Mouse (Mus musculus) liver, adult 2 months (tissue): ENCODE measurements around the gene Lrrc75a. TPM values are rescaled to one million over a fixed set of nuclear protein-coding genes. Genes with fewer than 3 reads are reported as not detected.

ENCODE experiments used
- DNase-seq: peaks from one replicate; pipeline ENCODE4 v3.0.0-alpha.2; 2011; ENCODE audit warnings: low read depth, low spot score; ENCODE audit errors: extremely low read depth
- H3K27ac ChIP-seq: fragments of 200-500 bp; replicated peaks from 2 replicates; pipeline ENCODE4 v1.5.1; 2012; ENCODE audit warnings: low read depth, mild to moderate bottlenecking, control low read depth, inconsistent platforms, low read length; ENCODE audit not compliant: insufficient read depth
- H3K27me3 ChIP-seq: fragments of 200-500 bp; 2 replicates; pipeline ENCODE4 v1.6.1; 2012; ENCODE audit warnings: mild to moderate bottlenecking, moderate library complexity, low read length, inconsistent platforms; ENCODE audit not compliant: control insufficient read depth, insufficient read depth
- H3K36me3 ChIP-seq: fragments of 200-500 bp; 2 replicates; pipeline ENCODE4 v1.6.1; 2012; ENCODE audit warnings: low read length, inconsistent platforms; ENCODE audit not compliant: control insufficient read depth, insufficient read depth
- H3K4me1 ChIP-seq: fragments of 200-500 bp; 2 replicates; pipeline ENCODE4 v1.6.1; 2011; ENCODE audit warnings: low read length; ENCODE audit not compliant: control insufficient read depth, insufficient read depth
- H3K4me3 ChIP-seq: fragments of 200-500 bp; 2 replicates; pipeline ENCODE4 v1.5.1; 2011; ENCODE audit warnings: low read depth, mild to moderate bottlenecking, control low read depth, low read length, moderate library complexity; ENCODE audit not compliant: insufficient read depth
- H3K79me2 ChIP-seq: fragments of 200-500 bp; 2 replicates; pipeline ENCODE4 v1.6.1; 2012; ENCODE audit warnings: inconsistent platforms, mild to moderate bottlenecking, low read length, moderate library complexity; ENCODE audit not compliant: control insufficient read depth, insufficient read depth
- H3K9ac ChIP-seq: fragments of 200-500 bp; 2 replicates; pipeline ENCODE4 v1.6.1; 2012; ENCODE audit warnings: low read depth, mild to moderate bottlenecking, control low read depth, inconsistent platforms, low read length
- CTCF ChIP-seq: fragments of 200-500 bp; IDR thresholded peaks from 2 replicates; pipeline ENCODE4 v1.5.1; 2011; ENCODE audit warnings: low read depth, low read length, control low read depth
- POLR2A ChIP-seq: fragments of 200-500 bp; IDR thresholded peaks from 2 replicates; pipeline ENCODE4 v1.6.1; 2011; ENCODE audit warnings: low read length, control low read depth; ENCODE audit not compliant: insufficient read depth; ENCODE audit errors: extremely low read depth
- WGBS: fragments of 180-500 bp; shearing (Covaris S2); methylation state at CpG from one replicate; pipeline ENCODE4 v1.1.7; 2018; 5-methylcytosine and 5-hydroxymethylcytosine counted together
- polyA plus RNA-seq: library from polyadenylated mRNA; depleted of rRNA; stranded (reverse); fragments of >200 nt; gene quantifications from 2 replicates; pipeline ENCODE4 v1.2.3, GENCODE M21; 2012; rRNA removed
- total RNA-seq: library from RNA; depleted of rRNA; stranded (reverse); fragments of >200 nt; gene quantifications from 2 replicates; pipeline ENCODE4 v1.2.3, GENCODE M21; 2014; rRNA removed

Lrrc75a gene
- total and polyA plus RNA-seq, 2 experiments = 0.55 to 1.1 TPM

DNA sequence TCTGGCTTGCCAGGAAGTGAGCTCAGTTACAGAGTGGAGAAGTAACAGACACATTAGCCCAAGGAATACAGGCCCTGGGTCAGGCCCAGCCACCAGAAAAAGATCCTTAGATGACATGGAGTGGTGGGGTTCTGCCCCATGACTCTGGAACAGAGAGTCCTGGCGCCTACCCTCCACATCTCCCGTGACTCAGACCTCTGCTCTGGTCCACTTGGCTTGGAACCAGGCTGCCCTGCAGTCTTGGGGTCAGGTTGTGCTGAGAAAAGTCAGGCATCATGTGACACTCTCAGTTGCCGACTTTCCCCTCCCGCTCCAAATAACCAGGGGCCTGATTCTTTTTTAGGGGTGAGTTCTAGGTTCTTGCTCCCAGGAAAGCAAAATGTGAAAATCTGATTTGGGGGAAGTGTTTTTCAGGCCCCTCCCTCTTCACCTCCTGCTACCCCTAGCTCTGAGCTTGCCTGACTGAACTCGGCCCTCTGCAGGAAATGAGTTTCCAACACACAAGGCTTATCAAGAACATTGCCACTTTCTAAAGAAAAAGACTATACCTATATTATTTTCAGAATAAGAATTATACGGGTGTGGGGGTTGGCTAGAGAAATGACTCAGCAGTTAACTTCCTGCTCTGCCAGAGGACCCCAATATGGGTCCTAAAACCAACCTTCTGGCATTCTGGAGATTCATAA lies 89.2 kb downstream of the Lrrc75a start:
- no peaks in the 10 kb centered on the region for H3K79me2 ChIP-seq
- whole genome bisulfite sequencing = 13% methylated on average over 6 of the region's 6 CpGs
- TF ChIP-seq CTCF = no peak
- no peak for TF ChIP-seq POLR2A

DNA sequence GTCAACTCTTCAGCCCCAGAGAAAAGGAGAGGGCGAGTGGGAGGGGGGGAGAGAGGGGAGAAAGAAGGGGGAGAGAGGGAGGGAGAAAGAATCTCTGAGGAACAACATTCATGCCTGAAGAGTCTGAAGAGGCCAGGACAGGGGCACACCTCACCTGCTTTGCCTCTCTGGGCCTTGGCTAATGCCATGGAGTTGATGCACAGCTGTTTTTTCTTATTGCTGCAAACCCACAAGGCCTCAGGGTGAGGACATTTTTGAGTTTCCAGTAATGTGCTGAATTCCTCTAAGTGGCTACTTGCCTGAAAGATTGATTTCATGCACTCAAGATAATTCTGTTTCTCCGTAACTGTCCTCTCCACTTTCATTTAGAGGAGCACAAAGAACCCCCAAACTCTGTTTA lies 90.2 kb downstream of the Lrrc75a start:
- TF ChIP-seq CTCF (no peak), POLR2A (no peak)
- Histone ChIP-seq H3K79me2 (no peaks in the 10 kb centered on the region), H3K4me1 (peaks cover 21% of the 10 kb centered on the region), H3K4me3 (no peak overlapping the region), H3K27me3 (no peaks in the 10 kb centered on the region), H3K9ac (no peak overlapping the region), H3K27ac (no peak overlapping the region), H3K36me3 (peaks cover 13% of the 10 kb centered on the region)
- no peak for DNase-seq
- 84% methylated on average over 2 of the region's 2 CpGs for WGBS

More for the DNA sequence above, 89.2 kb downstream of the Lrrc75a start:
- Histone ChIP-seq H3K4me1 (peaks cover 15% of the 10 kb centered on the region), H3K27ac (peak overlapping the region; percentile 49), H3K9ac (no peak overlapping the region), H3K36me3 (peaks cover 3% of the 10 kb centered on the region), H3K4me3 (no peak overlapping the region), H3K27me3 (no peaks in the 10 kb centered on the region)
- peak; percentile 82 for DNase-seq

DNA sequence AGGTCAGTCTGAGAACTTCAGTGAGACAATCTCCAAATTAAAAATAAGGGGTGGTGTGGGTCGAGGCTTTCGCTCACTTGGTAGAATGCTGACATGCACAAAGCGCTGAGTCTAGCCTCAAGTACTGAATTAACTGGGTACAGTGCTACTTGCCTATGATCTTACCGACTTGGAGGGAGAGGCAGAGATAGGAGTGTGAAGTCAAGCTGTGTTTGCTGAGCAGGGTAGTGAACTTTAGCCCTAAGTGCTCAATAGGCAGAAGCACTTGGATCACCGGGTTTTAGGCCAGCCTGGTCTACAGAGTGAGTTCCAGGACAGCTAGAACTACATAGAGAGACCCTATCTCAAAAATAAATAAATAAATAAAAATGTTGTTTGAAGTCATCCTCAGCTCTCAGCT lies 91.1 kb downstream of the Lrrc75a start:
- Histone ChIP-seq H3K27me3 (no peaks in the 10 kb centered on the region), H3K79me2 (no peaks in the 10 kb centered on the region), H3K9ac (no peak overlapping the region), H3K4me1 (peaks cover 21% of the 10 kb centered on the region), H3K36me3 (peaks cover 14% of the 10 kb centered on the region), H3K27ac (no peak overlapping the region), H3K4me3 (no peak overlapping the region)
- 25% methylated on average over 5 of the region's 5 CpGs for WGBS
- peak; percentile 86 for DNase-seq
- TF ChIP-seq POLR2A = no peak
- TF ChIP-seq CTCF = no peak

DNA sequence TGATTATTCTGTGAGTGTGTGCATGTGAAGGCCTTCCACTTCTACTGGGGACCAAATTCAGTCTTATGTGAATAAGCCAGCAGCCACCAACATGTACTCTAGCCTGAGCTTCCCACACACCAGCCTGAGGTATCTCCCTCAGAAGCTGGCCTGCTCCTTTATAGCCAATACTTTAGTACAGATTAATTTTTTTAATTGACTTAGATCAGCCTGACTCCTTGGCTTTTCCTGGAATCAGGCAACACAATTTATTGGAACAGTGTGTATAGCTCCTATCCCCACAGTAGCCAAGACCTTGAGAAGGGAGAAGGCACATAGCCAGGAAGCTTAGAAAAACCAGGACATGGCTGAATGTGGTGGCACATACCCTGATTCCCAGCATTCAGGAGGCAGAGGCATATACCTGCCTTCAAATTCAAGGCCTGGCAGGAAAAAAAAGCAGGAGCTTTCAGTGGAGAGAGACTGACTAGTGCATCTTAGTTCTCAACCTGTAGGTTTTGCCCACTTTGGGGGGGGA lies 92.4 kb downstream of the Lrrc75a start:
- H3K27me3 ChIP-seq = no peaks in the 10 kb centered on the region
- peaks cover 4% of the 10 kb centered on the region; the same call in 1 of the 2 replicates for H3K79me2 ChIP-seq
- TF ChIP-seq CTCF (no peak), POLR2A (no peak)
- H3K9ac ChIP-seq = no peak overlapping the region
- H3K4me3 ChIP-seq = no peak overlapping the region
- peaks cover 14% of the 10 kb centered on the region for H3K36me3 ChIP-seq
- DNase-seq = peak; percentile 60
- no peak overlapping the region for H3K27ac ChIP-seq
- peaks cover 21% of the 10 kb centered on the region for H3K4me1 ChIP-seq

DNA sequence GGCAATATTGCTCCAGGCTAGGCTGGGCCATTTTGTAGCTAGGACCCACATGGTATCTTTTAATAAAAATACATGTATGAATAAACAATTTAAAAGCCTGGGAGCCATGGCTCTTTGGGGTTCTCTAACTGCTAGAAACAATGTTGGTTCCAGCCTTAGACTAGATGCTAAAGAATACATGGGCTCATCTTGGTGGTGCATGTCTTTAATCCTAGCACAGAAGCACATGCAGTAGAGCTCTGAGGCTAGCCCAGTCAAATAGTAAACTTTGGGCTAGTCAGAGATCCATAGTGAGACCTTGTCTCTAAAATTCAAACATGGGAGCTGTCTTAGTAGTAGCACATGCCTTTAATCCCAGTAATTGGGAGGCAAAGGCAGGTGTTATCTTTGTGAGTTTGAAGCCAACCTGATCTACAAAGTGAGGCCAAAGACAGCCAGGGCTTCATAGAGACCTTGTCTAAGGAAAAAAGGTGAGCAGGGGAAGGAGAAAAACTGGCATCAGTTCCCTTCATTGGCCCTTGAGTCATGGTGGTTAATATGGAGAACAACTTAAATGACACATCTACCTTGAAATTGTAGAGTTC lies 93.3 kb downstream of the Lrrc75a start:
- DNase-seq = peak; percentile 46
- Histone ChIP-seq H3K4me1 (peaks cover 21% of the 10 kb centered on the region), H3K4me3 (no peak overlapping the region), H3K79me2 (peaks cover 4% of the 10 kb centered on the region; the same call in 1 of the 2 replicates), H3K9ac (no peak overlapping the region), H3K36me3 (peaks cover 14% of the 10 kb centered on the region), H3K27ac (no peak overlapping the region), H3K27me3 (no peaks in the 10 kb centered on the region)
- TF ChIP-seq POLR2A (no peak), CTCF (no peak)

Other genes with a start within 250 kb of the Lrrc75a start
- gene Pigl, start 190.1 kb downstream of the Lrrc75a start, total RNA-seq = 1.5 and 1.9 TPM in 2 replicates
- gene Pigl, start 190.1 kb downstream of the Lrrc75a start, polyA plus RNA-seq = 2.8 and 3.6 TPM in 2 replicates
- gene Ncor1, start 190.0 kb downstream of the Lrrc75a start, total RNA-seq = 48.0 and 51.4 TPM in 2 replicates
- 45.7 and 46.8 TPM in 2 replicates for gene Ncor1, start 190.0 kb downstream of the Lrrc75a start, polyA plus RNA-seq
- gene Cenpv, start 109.3 kb downstream of the Lrrc75a start, total RNA-seq = 20.5 and 26.6 TPM in 2 replicates
- 31.6 and 32.6 TPM in 2 replicates for gene Cenpv, start 109.3 kb downstream of the Lrrc75a start, polyA plus RNA-seq
- 621 and 698 TPM in 2 replicates for gene Ubb, start 97.4 kb downstream of the Lrrc75a start, total RNA-seq
- 644 and 809 TPM in 2 replicates for gene Ubb, start 97.4 kb downstream of the Lrrc75a start, polyA plus RNA-seq
- 0.83 and 2.1 TPM in 2 replicates for gene Trpv2, start 74.0 kb downstream of the Lrrc75a start, total RNA-seq
- gene Trpv2, start 74.0 kb downstream of the Lrrc75a start, polyA plus RNA-seq = 0.57 and 1.7 TPM in 2 replicates
- 2.6 and 5.0 TPM in 2 replicates for gene Mmgt2, start 141 bp upstream of the Lrrc75a start, total RNA-seq
- gene Mmgt2, start 141 bp upstream of the Lrrc75a start, polyA plus RNA-seq = 2.2 and 3.6 TPM in 2 replicates
- 0.54 and 0.55 TPM in 2 replicates for gene Zfp287, start 83.4 kb upstream of the Lrrc75a start, total RNA-seq
- gene Zfp287, start 83.4 kb upstream of the Lrrc75a start, polyA plus RNA-seq = 0.09 and 0.26 TPM in 2 replicates
- gene Gm10428, start 104.6 kb upstream of the Lrrc75a start, total RNA-seq = not detected in 2 replicates
- gene Gm10428, start 104.6 kb upstream of the Lrrc75a start, polyA plus RNA-seq = not detected in 2 replicates
- 0.07 and 0.18 TPM in 2 replicates for gene Zfp286, start 140.9 kb upstream of the Lrrc75a start, total RNA-seq
- not detected in 2 replicates for gene Zfp286, start 140.9 kb upstream of the Lrrc75a start, polyA plus RNA-seq
- 0.18 and 0.27 TPM in 2 replicates for gene Trim16, start 171.7 kb upstream of the Lrrc75a start, total RNA-seq
- 0.10 and 0.18 TPM in 2 replicates for gene Trim16, start 171.7 kb upstream of the Lrrc75a start, polyA plus RNA-seq
- 0.13 TPM in 1 of 2 replicates, not detected in the other for gene Fbxw10, start 198.5 kb upstream of the Lrrc75a start, total RNA-seq
- gene Fbxw10, start 198.5 kb upstream of the Lrrc75a start, polyA plus RNA-seq = not detected in 2 replicates
- 23.8 and 31.0 TPM in 2 replicates for gene Tvp23b, start 230.9 kb upstream of the Lrrc75a start, total RNA-seq
- gene Tvp23b, start 230.9 kb upstream of the Lrrc75a start, polyA plus RNA-seq = 10.1 and 12.1 TPM in 2 replicates